Mouse (Mus musculus) layer of hippocampus, adult 11-12 months (tissue): ENCODE data around the gene Eef1e1.
A peak's percentile ranks its signal among the peaks of the same experiment; 100 is the strongest.
"Not testable (repeated sequence)": the region's sequence is repeated elsewhere in the genome, so short reads cannot be mapped to it uniquely, and the experiment has no call there.

Experiments used
- DNase-seq: peaks from one replicate; pipeline ENCODE4 v3.0.0; 2022; ENCODE audit warnings: low spot score

Gene Eef1e1

GRCm38 (mm10) chr13:38624292-38624902, 34.5 kb downstream of the Eef1e1 start:
- no peak for DNase-seq

- no peak for DNase-seq
Measured at GRCm38 (mm10) chr13:38623296-38623695, 35.6 kb downstream of the Eef1e1 start.

DNA sequence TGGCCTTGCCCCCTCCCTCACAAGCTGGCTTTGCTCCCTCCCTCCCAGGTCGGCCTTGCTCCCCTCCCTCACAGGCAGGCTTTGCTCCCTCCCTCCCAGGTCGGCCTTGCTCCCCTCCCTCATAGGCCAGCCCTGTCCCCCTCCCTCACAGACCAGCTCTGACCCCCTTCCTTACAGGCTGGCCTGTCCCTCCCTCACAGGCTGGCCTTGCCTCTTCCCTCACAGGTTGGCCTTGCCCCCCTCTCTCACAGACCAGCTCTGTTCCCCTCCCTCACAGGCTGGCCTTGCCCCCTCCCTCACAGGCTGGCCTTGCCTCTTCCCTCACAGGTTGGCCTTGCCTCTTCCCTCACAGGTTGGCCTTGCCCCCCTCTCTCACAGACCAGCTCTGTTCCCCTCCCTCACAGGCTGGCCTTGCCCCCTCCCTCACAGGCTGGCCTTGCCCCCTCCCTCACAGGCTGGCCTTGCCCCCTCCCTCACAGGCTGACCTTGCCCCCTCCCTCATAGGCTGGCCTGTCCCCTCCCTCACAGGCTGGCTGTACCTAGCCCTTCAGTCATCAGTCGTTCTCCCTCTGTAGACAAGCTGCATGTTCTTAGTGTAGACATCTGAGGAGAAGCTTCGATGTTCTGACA, 40.7 kb downstream of the Eef1e1 start:
- DNase-seq = not testable (repeated sequence)

- no peak for DNase-seq
Measured at GRCm38 (mm10) chr13:38616887-38617286, 42.0 kb downstream of the Eef1e1 start.

DNA sequence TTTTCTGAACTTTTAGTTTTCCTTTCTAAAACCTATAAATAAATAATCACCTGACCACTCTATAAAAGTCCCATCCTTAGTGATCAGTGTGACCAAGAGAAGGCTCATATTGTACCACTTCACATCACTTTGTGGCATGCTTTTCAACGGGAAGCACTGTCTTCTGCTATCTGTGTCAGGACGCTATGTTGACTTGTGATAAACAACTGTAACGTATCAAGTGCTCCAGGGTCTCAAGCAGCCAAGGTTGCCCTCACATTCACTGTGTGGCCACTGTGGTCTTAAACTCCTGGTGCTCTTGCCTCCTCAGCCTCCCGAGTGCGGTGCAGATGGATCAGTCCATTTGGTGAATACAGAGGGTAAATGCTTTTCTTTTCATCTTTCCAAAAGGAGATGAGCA, 43.2 kb downstream of the Eef1e1 start:
- no peak for DNase-seq

GRCm38 (mm10) chr13:38614298-38614697, 44.6 kb downstream of the Eef1e1 start:
- no peak for DNase-seq

- no peak for DNase-seq
Measured at GRCm38 (mm10) chr13:38613583-38613982, 45.3 kb downstream of the Eef1e1 start.

DNA sequence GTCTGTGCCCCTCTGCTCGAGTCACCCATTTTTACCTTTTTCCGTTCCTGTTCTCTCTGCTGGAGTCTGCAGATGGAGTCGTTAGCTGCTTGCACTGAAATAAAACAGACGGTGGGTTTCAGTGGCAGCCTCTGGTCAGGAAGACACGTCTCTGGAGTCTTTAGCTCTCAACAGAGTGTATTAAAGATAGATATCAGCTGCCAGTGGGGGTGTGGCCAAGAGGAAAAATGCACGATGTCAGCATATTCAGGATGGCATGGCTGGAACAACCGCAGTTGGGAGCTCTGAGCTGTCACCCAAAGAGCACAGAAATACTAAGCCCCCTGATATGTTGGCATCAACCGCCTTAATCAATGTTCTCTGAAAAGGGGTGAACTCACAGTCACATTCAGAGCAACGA, 46.2 kb downstream of the Eef1e1 start:
- no peak for DNase-seq

DNA sequence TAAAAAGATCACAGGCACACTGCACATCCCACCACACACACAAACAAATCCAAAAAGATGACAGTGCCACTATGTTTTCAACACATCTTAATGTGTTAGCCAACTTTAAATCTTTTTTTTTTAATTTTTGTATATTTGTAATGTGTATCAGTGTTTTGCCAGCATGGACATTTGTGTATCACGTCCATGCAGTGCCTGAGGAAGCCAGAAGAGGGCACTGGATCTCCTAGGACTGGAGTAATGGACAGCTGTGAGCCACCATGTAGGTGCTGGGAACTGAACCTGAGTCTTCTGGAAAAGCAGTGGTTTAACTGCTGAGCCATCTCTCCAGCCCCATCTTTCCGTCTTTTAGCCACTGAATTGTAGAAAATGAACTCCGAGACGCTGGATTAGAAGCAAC, 46.7 kb downstream of the Eef1e1 start:
- DNase-seq = no peak

- DNase-seq = no peak
Measured at GRCm38 (mm10) chr13:38610336-38610735, 48.5 kb downstream of the Eef1e1 start.

DNA sequence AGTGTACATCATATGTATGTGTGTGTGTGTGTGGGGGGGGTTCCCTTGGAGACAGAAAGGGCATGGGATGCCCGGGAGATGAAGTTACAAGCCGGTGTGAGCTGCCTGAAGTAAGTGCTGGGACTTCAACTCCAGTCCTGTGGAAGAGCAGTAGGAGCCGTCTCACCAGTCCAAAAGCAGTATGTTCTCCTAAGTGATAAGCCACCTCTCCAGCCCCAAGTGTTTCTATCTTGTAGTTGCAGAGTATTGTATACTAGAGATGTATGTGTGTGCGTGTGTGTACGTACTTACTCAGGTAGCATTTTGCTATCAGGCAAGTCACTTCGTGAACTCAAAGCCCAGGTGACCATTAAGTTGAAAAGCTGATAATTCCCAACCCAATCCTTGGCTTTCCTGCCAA, 51.7 kb downstream of the Eef1e1 start:
- DNase-seq = no peak

DNA sequence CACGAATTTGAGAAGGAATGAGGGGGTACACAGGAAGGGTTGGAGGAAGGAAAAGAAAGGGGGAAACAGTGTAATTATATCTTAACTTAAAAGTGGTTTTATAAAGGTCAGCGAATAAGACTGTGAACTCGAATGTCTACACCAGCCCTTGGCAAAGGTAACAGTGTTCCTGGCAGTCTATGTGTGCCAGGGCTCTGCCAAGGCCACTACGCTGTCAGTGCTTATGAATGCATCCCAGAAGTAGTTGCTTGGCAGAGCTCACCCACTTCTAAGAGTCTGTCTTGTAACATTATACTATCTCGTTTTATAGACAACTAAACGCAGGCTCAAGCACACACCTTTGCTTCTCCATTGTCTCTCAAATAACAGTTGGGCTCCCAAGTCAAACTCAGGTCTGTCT, 53.5 kb downstream of the Eef1e1 start:
- no peak for DNase-seq

- DNase-seq = peak; percentile 18
Measured at GRCm38 (mm10) chr13:38602966-38603365, 55.9 kb downstream of the Eef1e1 start.

DNA sequence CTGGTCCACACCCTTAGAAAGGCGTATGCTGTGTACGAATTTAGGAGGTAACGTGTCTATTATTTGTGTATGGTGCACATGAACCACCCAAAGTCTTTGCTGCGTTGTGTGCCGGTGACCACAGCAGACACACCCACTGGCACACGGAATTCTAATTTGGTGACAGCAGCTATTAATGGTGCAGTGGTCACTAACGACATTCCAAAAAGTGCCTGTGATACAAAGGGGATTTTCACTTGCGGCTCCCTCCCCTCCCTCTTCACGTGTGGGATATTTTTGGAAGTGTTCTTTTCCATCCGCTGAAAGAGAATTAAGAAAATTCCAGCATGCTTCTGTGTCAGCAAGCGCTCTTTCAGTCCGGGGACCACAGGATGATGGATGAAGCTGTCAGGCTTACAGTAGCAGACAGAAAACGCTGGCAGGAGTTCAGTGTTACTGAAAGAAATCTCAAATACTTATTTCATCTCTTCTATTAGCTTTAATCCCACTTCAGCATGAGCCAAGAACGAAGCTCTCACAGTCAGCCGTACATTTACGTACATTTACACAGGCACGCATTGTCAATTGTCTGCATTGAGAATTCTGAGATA, 56.5 kb downstream of the Eef1e1 start:
- no peak for DNase-seq

DNA sequence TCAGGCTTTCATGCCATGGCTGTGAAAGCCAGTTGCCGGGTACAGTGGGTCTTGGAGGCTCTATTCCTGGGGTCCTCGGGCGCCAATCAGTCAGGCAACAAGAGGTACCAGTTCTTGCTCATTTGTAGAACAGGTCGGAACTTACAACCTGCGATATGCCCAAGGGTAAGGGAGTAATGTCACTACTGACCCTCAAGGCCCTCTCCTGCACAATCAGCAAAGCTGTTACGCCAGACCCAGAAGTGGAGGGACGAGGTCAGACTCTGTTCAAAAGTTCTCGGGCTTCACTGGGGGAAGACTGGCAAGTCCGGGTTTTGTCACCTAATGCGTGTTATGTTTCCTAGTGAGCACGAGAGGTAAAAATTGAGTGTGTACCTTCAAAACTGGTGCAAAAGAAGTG, 58.0 kb downstream of the Eef1e1 start:
- DNase-seq = no peak

GRCm38 (mm10) chr13:38597076-38597475, 61.8 kb downstream of the Eef1e1 start:
- no peak for DNase-seq

GRCm38 (mm10) chr13:38596461-38596860, 62.4 kb downstream of the Eef1e1 start:
- DNase-seq = no peak
